Mouse (Mus musculus): ENCODE data around the gene Vegfa. TPM values are rescaled to one million over a fixed set of nuclear protein-coding genes. Genes with fewer than 3 reads are reported as not detected.
"Not testable (repeated sequence)": the region's sequence is repeated elsewhere in the genome, so short reads cannot be mapped to it uniquely, and the experiment has no call there.

Vegfa gene
- polyA plus RNA-seq, 1 experiment from 2014 or later, result 5.2 TPM

DNA sequence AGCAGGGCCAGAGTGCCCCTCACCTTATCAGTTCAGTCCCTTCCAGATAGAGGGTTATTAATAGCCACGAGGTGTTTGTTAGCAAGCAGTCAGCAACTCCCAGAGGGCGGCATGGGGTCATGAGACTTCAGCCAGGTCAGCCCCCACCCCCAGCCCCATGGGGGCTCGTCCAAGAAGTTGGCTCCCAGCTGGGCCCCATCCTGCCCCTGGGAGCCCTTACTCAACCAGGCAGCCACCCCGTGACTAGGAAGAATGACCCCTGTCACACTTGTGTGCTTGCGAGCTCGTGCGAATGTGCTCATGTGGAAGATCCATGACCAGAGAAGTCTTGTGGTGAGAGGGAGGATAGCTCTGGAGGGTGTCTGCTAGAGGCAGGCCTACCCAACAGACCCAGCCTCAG is 23.0 kb downstream of the Vegfa start:
- no peaks in the 10 kb centered on the region for H3K9me3 ChIP-seq
- H3K9ac ChIP-seq, result no peak overlapping the region
- H3K36me3 ChIP-seq, result no peaks in the 10 kb centered on the region
- 58% methylated on average over 7 of the region's 7 CpGs for WGBS
- H3K4me3 ChIP-seq, result no peak overlapping the region
- H3K4me1 ChIP-seq, result no peaks in the 10 kb centered on the region
- ATAC-seq (ENCODE audit: insufficient number of reproducible peaks, insufficient read depth, low FRiP score, low TSS enrichment), result no peak
- no peaks in the 10 kb centered on the region for H3K27me3 ChIP-seq
- H3K4me2 ChIP-seq (replicated peaks), result no peak overlapping the region
- no peak overlapping the region for H3K27ac ChIP-seq

DNA sequence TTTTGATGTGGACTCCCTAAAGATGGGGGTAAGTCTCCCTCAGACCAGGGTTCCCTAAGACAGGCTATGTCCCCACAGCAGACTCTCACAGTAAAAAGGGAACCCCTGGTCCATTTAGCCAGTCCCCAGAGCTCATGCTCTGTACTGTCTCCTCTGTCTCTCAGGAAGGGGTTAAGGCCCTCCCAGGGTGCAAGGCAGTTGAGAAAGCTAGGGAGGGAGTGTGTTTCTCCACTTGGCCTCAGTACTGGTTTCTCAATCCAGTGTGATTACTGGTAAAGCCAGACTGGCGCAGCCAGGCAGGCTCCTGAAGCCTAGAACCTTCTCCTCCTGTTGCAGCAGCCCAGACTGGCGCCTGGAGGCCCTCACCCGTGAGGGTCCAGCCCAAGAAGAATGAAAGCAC is 26.7 kb downstream of the Vegfa start:
- H3K4me2 ChIP-seq (replicated peaks), result no peak overlapping the region
- H3K27ac ChIP-seq, result no peak overlapping the region
- WGBS, result 73% methylated on average over 3 of the region's 3 CpGs

DNA sequence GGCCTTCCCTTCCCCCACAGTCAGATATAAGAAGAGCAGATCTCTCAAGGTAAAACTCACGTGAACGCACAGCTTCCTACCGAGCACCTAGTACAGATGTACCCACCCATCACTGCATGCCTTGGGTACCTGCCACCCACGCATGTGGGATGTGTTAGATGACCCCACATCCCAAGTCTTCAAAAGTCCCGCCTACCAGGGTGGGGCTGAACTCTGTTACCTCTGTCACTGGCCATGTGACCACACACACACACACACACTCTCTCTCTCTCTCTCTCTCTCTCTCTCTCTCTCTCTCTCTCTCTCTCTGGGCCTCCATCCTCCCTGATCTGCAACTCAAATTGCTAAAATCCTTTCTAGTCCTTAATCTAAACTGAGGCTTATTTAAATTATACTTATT is 27.7 kb downstream of the Vegfa start:
- H3K36me3 ChIP-seq, result no peaks in the 10 kb centered on the region
- H3K9ac ChIP-seq, result no peak overlapping the region
- H3K27ac ChIP-seq, result no peak overlapping the region
- H3K4me2 ChIP-seq (replicated peaks), result no peak overlapping the region
- H3K27me3 ChIP-seq, result no peaks in the 10 kb centered on the region
- no peak overlapping the region for H3K4me3 ChIP-seq
- WGBS, result 82% methylated on average over 5 of the region's 5 CpGs
- H3K9me3 ChIP-seq, result no peaks in the 10 kb centered on the region
- ATAC-seq (ENCODE audit: insufficient number of reproducible peaks, insufficient read depth, low FRiP score, low TSS enrichment), result no peak
- no peaks in the 10 kb centered on the region for H3K4me1 ChIP-seq

More for the DNA sequence above, 26.7 kb downstream of the Vegfa start:
- no peak for ATAC-seq (ENCODE audit: insufficient number of reproducible peaks, insufficient read depth, low FRiP score, low TSS enrichment)
- H3K27me3 ChIP-seq, result no peaks in the 10 kb centered on the region
- H3K4me3 ChIP-seq, result no peak overlapping the region
- H3K9ac ChIP-seq, result no peak overlapping the region
- H3K4me1 ChIP-seq, result no peaks in the 10 kb centered on the region
- no peaks in the 10 kb centered on the region for H3K36me3 ChIP-seq
- H3K9me3 ChIP-seq, result no peaks in the 10 kb centered on the region

DNA sequence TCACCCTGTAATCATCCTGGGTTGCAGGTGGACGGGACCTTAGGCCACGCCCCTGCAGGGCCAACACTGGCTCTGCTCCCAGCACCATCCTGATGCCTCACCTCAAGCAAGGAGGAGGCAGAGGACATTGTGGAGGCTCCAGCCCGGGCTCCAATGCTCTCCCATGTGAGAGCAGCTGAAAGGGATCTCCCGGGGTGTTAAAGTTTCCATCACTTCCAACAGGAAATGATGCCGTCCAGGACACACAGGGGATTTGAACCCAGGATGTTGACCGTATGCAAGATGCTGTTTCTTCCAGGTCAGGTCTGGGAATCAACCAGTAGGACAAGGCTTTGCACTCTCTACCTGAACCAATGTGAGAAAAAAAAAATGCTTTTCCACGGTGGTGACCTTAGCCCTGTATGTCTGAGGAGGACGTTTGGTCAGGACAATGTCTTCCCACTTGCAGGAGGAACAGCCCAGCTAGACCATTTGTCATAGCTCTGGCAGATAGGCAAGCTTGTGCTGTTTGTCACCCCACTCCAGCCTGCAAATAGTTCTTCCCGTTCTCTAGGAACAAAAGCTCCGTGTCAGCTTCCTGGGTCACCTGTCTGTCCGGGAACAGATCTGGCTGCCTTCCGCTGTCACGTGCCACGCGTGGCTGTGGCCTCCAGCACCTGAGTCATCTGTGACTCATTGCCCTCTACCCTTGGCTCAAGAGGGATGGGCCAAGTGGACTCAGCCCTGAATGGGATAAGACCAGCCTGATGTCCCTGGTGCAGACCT is 28.3 kb downstream of the Vegfa start:
- 74% methylated on average over 15 of the region's 15 CpGs for WGBS
- Histone ChIP-seq H3K27me3 (no peaks in the 10 kb centered on the region), H3K4me2 (replicated peaks) (no peak overlapping the region), H3K27ac (no peak overlapping the region), H3K4me3 (no peak overlapping the region), H3K4me1 (no peaks in the 10 kb centered on the region), H3K36me3 (no peaks in the 10 kb centered on the region), H3K9ac (no peak overlapping the region), H3K9me3 (no peaks in the 10 kb centered on the region)
- ATAC-seq (ENCODE audit: insufficient number of reproducible peaks, insufficient read depth, low FRiP score, low TSS enrichment), result no peak

DNA sequence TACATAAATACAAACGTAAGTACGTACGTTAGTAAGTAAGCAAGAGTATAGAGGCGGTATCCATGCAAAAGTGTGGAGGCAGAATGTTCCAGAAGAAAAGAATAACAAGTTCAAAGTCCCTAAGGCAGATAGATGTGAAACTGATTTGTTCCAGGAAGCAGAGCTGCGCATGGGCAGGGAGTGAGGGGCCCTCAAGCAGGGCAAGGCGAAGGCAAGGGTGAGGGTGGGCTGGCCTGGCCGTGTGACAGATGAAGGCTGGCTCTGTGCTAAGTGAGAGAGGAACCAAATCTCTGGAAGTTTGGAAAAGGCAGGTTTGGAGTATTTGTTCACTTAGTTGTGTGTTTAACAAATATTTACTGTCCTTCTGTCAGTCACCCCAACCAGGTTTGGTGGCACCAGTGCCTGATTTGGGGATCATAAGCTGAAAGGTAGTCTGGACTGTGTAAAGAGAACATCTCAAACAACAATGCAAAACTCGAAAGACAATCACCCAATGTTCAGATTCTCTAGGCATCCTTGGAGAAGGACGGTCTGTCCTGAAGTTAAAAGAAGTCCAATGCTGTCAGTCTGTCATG is 32.7 kb downstream of the Vegfa start:
- H3K27me3 ChIP-seq, result no peaks in the 10 kb centered on the region
- H3K4me1 ChIP-seq, result 0 out of 2 replicates have a peak, but pooled peaks cover 5% of the 10 kb centered on the region
- no peaks in the 10 kb centered on the region for H3K9me3 ChIP-seq
- H3K9ac ChIP-seq, result no peak overlapping the region
- H3K36me3 ChIP-seq, result no peaks in the 10 kb centered on the region
- no peak overlapping the region for H3K4me2 ChIP-seq (replicated peaks)
- WGBS, result 75% methylated on average over 9 of the region's 9 CpGs
- H3K27ac ChIP-seq, result no peak overlapping the region
- no peak for ATAC-seq (ENCODE audit: insufficient number of reproducible peaks, insufficient read depth, low FRiP score, low TSS enrichment)
- no peak overlapping the region for H3K4me3 ChIP-seq

DNA sequence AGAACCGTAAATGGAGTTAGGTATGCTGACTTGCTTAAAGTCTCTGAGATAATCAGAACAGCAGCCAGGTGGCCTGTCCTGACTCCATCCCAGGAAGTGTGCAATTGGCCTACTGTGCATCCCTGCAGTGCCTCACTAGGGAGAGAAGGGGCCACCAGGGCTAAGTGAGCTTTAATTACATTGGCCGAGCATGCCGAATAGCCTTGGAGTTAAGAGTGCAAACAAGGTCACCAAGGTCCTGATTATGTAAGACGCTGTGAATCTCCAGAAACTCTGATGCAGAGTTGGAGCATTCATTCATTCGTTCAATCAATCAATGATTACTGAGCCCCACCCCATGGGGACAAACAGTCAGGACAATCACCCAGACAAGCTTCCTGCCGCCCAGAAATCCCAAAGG is 33.8 kb downstream of the Vegfa start:
- H3K9ac ChIP-seq, result no peak overlapping the region
- H3K4me3 ChIP-seq, result no peak overlapping the region
- no peak for ATAC-seq (ENCODE audit: insufficient number of reproducible peaks, insufficient read depth, low FRiP score, low TSS enrichment)
- H3K27ac ChIP-seq, result no peak overlapping the region
- no peak overlapping the region for H3K4me2 ChIP-seq (replicated peaks)
- 25% methylated on average over 6 of the region's 6 CpGs for WGBS
- no peaks in the 10 kb centered on the region for H3K36me3 ChIP-seq
- 0 out of 2 replicates have a peak, but pooled peaks cover 5% of the 10 kb centered on the region for H3K4me1 ChIP-seq
- H3K27me3 ChIP-seq, result no peaks in the 10 kb centered on the region
- no peaks in the 10 kb centered on the region for H3K9me3 ChIP-seq

DNA sequence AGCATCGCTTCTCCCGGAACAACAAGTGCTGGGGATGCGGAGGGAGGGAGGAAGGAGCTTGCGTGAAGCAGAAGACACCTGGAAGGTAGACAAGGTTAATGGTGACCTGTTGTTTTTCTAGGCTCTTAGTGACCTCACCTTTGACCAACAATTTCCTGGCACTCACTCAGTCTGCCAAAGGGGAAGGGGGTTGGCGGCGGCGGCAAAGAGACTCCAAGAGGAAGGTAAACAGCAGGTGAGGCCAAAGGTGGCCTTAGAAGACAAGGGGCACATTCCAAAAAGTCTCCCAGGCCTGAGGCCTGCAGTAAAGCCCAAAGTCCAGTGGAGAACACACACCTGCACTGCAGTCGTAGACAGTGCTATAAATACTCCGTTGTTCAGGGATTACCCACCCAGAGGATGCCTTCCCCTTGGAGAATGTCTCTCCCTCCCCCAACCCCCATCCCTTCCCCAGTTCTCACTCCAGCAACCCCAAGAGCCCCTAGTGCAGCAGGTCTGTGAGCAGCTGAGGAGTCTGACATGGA is 35.2 kb downstream of the Vegfa start:
- Histone ChIP-seq H3K4me2 (replicated peaks) (no peak overlapping the region), H3K27me3 (no peaks in the 10 kb centered on the region), H3K9me3 (no peaks in the 10 kb centered on the region), H3K9ac (no peak overlapping the region), H3K4me3 (no peak overlapping the region), H3K27ac (no peak overlapping the region), H3K36me3 (no peaks in the 10 kb centered on the region), H3K4me1 (0 out of 2 replicates have a peak, but pooled peaks cover 5% of the 10 kb centered on the region)
- no peak for ATAC-seq (ENCODE audit: insufficient number of reproducible peaks, insufficient read depth, low FRiP score, low TSS enrichment)
- 84% methylated on average over 9 of the region's 9 CpGs for WGBS

DNA sequence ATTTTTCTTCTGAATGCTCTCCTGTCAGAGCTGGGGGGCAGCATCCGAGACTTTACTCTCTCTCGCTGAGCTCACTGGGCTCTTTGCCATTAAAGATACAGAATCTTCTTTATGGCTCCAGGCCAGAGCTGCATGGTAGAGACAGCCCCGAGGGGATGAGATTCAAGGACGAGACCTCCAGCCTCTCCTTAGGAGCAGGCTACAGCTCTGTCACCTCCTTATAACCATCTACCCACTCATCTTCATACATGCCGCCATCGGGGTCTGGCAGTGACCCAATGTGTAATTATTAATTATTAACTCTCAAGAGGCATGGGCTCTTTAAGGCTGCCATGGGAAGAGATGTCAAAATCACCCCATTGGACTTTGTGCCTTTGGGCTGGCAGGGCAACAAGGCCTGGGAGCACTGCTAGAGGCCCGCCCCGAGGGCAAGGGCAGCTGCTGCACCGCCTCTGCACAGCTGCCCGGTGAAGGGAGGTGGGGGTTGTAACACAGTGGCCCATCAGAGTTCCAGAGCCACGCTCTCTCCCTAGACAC is 37.8 kb downstream of the Vegfa start:
- no peak overlapping the region for H3K4me3 ChIP-seq
- WGBS, result 80% methylated on average over 11 of the region's 11 CpGs
- H3K27me3 ChIP-seq, result no peaks in the 10 kb centered on the region
- H3K4me1 ChIP-seq, result 0 out of 2 replicates have a peak, but pooled peaks cover 5% of the 10 kb centered on the region
- H3K4me2 ChIP-seq (replicated peaks), result no peak overlapping the region
- no peaks in the 10 kb centered on the region for H3K9me3 ChIP-seq
- no peak overlapping the region for H3K9ac ChIP-seq
- H3K36me3 ChIP-seq, result no peaks in the 10 kb centered on the region
- no peak for ATAC-seq (ENCODE audit: insufficient number of reproducible peaks, insufficient read depth, low FRiP score, low TSS enrichment)
- H3K27ac ChIP-seq, result no peak overlapping the region

DNA sequence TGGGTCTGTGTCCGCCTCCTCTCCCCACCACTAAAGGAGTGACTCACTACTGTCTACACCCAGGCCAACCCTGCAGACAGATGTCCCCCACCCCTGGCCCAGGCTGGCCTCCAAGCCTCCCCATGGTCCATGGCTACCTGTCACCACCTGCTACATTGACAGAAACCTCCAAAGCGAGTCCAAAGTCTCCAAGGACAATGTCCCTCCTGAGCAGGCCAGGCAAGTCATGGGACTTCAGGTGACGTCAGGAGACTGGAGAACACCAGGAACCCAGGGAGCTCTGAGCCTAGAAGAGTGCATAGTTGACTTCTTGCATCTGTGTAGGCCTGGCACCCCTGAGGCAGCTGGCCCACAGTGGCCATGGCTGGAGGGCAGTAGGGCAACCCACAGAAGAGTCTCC is 45.3 kb downstream of the Vegfa start:
- H3K4me3 ChIP-seq, result no peak overlapping the region
- H3K4me2 ChIP-seq (replicated peaks), result no peak overlapping the region
- H3K36me3 ChIP-seq, result no peaks in the 10 kb centered on the region
- H3K4me1 ChIP-seq, result no peaks in the 10 kb centered on the region
- H3K27me3 ChIP-seq, result no peaks in the 10 kb centered on the region
- no peak for ATAC-seq (ENCODE audit: insufficient number of reproducible peaks, insufficient read depth, low FRiP score, low TSS enrichment)
- no peak overlapping the region for H3K9ac ChIP-seq
- WGBS, result 88% methylated on average over 3 of the region's 3 CpGs
- H3K9me3 ChIP-seq, result peaks cover 3% of the 10 kb centered on the region; the same call in 1 of the 2 replicates
- H3K27ac ChIP-seq, result no peak overlapping the region

DNA sequence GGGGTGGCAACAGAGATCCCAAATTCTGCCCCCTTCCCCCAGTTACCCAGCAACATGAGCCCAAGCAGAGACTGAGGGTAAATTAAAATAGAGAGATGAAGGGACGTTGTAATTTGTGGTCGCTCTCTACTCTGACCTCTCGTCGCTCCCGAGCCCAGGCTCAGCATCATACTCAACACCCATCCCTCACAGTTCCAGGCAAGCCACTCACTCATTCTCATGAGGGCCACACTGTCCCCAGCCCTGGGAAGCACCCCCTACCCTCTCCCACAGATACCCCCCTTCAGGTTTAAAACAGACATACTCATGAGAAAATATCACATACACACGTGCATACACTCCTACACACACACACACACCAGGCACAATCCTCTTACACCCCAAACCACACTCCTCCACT is 45.8 kb downstream of the Vegfa start:
- no peaks in the 10 kb centered on the region for H3K4me1 ChIP-seq
- 72% methylated on average over 6 of the region's 6 CpGs for WGBS
- no peak overlapping the region for H3K9ac ChIP-seq
- no peaks in the 10 kb centered on the region for H3K36me3 ChIP-seq
- no peaks in the 10 kb centered on the region for H3K27me3 ChIP-seq
- H3K4me3 ChIP-seq, result no peak overlapping the region
- no peak overlapping the region for H3K27ac ChIP-seq
- no peak overlapping the region for H3K4me2 ChIP-seq (replicated peaks)
- no peak for ATAC-seq (ENCODE audit: insufficient number of reproducible peaks, insufficient read depth, low FRiP score, low TSS enrichment)
- H3K9me3 ChIP-seq, result peaks cover 3% of the 10 kb centered on the region; the same call in 1 of the 2 replicates

DNA sequence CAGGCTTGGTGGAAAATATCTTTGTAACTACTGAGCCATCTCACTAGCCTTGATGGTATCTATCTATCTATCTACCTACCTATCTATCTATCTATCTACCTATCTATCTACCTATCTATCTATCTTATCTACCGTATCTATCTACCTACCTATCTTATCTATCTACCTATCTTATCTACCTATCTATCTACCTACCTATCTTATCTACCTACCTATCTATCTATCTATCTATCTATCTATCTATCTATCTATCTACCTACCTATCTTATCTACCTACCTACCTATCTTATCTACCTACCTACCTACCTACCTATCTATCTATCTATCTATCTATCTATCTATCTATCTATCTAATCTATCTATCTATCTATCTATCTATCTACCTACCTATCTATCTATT is 49.0 kb downstream of the Vegfa start:
- not testable (repeated sequence) for H3K4me2 ChIP-seq (replicated peaks); H3K4me1 ChIP-seq; H3K36me3 ChIP-seq; H3K9me3 ChIP-seq; H3K4me3 ChIP-seq; H3K27ac ChIP-seq; H3K27me3 ChIP-seq; H3K9ac ChIP-seq; ATAC-seq (ENCODE audit: insufficient number of reproducible peaks, insufficient read depth, low FRiP score, low TSS enrichment)
- 100% methylated on average over 1 of the region's 1 CpGs for WGBS

DNA sequence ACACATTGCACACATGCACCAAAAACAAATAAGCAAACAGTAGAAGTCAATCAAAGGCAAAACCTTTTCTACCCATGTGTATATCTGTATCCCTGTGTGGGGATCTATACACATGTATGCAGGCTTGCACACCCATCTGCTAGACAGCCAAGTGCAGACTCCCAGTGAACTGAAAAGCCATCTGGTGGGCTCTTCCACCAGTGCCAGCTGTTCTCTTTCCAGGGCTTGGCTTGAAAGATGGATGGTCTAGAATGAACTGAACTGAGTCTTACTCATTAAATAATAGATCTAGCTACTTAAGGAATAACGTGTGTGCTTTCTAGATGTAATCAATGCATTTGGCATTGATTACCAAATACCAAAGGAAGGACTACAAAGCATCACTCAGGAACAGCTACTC is 50.3 kb downstream of the Vegfa start:
- Histone ChIP-seq H3K4me1 (0 out of 2 replicates have a peak, but pooled peaks cover 6% of the 10 kb centered on the region), H3K27me3 (no peaks in the 10 kb centered on the region), H3K36me3 (no peaks in the 10 kb centered on the region), H3K9me3 (no peaks in the 10 kb centered on the region), H3K9ac (no peak overlapping the region), H3K4me2 (replicated peaks) (no peak overlapping the region), H3K27ac (no peak overlapping the region), H3K4me3 (no peak overlapping the region)
- ATAC-seq (ENCODE audit: insufficient number of reproducible peaks, insufficient read depth, low FRiP score, low TSS enrichment), result no peak
- WGBS, result 79% methylated on average over 1 of the region's 1 CpGs
